Mouse (Mus musculus) stomach, postnatal 0 days (tissue): Measurements from ENCODE around the gene Tlx2.

Source experiments
- CTCF ChIP-seq: IDR thresholded peaks from 2 replicates; pipeline ENCODE4 v1.5.1; 2016; ENCODE audit warnings: antibody characterized with exemption, low read depth, mild to moderate bottlenecking, moderate library complexity
- EP300 ChIP-seq: optimal IDR thresholded peaks from 2 replicates; pipeline ENCODE3; 2016; ENCODE audit warnings: antibody characterized with exemption

DNA sequence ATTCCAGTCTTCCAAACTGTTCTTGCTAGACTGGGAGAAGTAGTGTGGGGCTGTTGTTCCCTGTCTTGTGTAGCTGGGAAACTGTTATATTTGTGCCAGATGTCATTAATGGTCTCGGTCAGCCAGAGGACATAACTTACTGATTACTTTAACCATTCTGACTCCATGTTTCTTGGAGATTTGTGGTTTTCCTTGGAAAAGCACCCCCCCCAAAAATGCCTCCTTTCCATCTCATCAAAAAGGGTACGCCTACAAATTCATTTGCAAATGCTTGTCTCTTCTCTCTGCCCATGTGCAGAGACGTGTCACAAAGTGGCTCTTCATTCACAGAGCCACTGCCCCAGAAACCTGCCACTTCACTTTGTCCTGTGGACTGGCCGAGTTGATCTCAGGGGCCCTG is 45.7 kb downstream of the Tlx2 start:
- TF ChIP-seq CTCF: no peak
- no peak for TF ChIP-seq EP300
